Mouse (Mus musculus) C2C12 (cell line): ENCODE data around the gene Rnls. TPM values are rescaled to one million over a fixed set of nuclear protein-coding genes. Genes with fewer than 3 reads are reported as not detected.
A peak's percentile ranks its signal among the peaks of the same experiment; 100 is the strongest.
"Not testable (repeated sequence)": the region's sequence is repeated elsewhere in the genome, so short reads cannot be mapped to it uniquely, and the experiment has no call there.

Experiments
- H3K27me3 ChIP-seq: one replicate; pipeline ENCODE4 v1.6.1; 2011; ENCODE audit not compliant: control insufficient read depth, insufficient read depth, insufficient read length
- H3K36me3 ChIP-seq: one replicate; pipeline ENCODE4 v1.6.1; 2011; ENCODE audit not compliant: control insufficient read depth, insufficient read depth
- H3K4me3 ChIP-seq: one replicate; pipeline ENCODE4 v1.5.1; 2011; ENCODE audit warnings: mild to moderate bottlenecking, control low read depth; ENCODE audit not compliant: poor library complexity, insufficient read depth, severe bottlenecking
- H3K79me2 ChIP-seq: one replicate; pipeline ENCODE4 v1.6.1; 2011; ENCODE audit not compliant: control insufficient read depth, insufficient read depth
- H3K79me3 ChIP-seq: one replicate; pipeline ENCODE4 v1.6.1; 2011; ENCODE audit warnings: low read depth, control low read depth
- H3ac ChIP-seq: one replicate; pipeline ENCODE3; 2011; ENCODE audit warnings: low read depth; ENCODE audit not compliant: control insufficient read depth, insufficient read length
- CEBPB ChIP-seq: IDR thresholded peaks from one replicate; pipeline ENCODE4 v1.6.1; 2011; ENCODE audit warnings: low read depth, mild to moderate bottlenecking, control low read depth, moderate library complexity
- CTCF ChIP-seq: IDR thresholded peaks from one replicate; pipeline ENCODE4 v1.5.1; 2011; ENCODE audit not compliant: control insufficient read depth, insufficient read depth, insufficient read length
- FOSL1 ChIP-seq: IDR thresholded peaks from one replicate; pipeline ENCODE4 v1.8.0; 2011; ENCODE audit warnings: mild to moderate bottlenecking, low read length; ENCODE audit not compliant: poor library complexity, insufficient read depth, severe bottlenecking
- MAX ChIP-seq: IDR thresholded peaks from one replicate; pipeline ENCODE4 v1.6.1; 2011; ENCODE audit warnings: mild to moderate bottlenecking, control low read depth
- MYOD1 ChIP-seq: IDR thresholded peaks from one replicate; pipeline ENCODE4 v1.6.1; 2011; ENCODE audit warnings: low read depth; ENCODE audit not compliant: control insufficient read depth, insufficient read length
- MYOG ChIP-seq: IDR thresholded peaks from one replicate; pipeline ENCODE4 v1.6.1; 2011; ENCODE audit not compliant: control insufficient read depth, insufficient read length; ENCODE audit errors: extremely low read depth
- USF1 ChIP-seq: IDR thresholded peaks from one replicate; pipeline ENCODE4 v1.6.1; 2011; ENCODE audit warnings: low read depth, mild to moderate bottlenecking, control low read depth, moderate library complexity
- long read RNA-seq, 2 experiments: library from polyadenylated mRNA; unstranded; transcript quantifications; one replicate each; pipeline ENCODE4 v2.0.0; 2019 to 2020
- polyA plus RNA-seq: library from polyadenylated mRNA; unstranded; fragments of >200 nt; fragmentation: generic; extraction: Trizol; gene quantifications from one replicate; pipeline ENCODE4 v1.2.1, GENCODE M21; 2012; ENCODE audit warnings: missing spikeins

The Rnls gene
- polyA plus RNA-seq, result 0.99 TPM
- long read RNA-seq, experiment 1, partial matches to known transcripts, result 0 of 4 reads
- long read RNA-seq, experiment 1, other reads (novel, unspliced or antisense), result 0 of 4 reads
- long read RNA-seq, experiment 2, partial matches to known transcripts, result 1 of 6 reads
- long read RNA-seq, experiment 2, other reads (novel, unspliced or antisense), result 1 of 6 reads

- H3K36me3 ChIP-seq, result no peaks in the 10 kb centered on the region
- TF ChIP-seq MAX, result peak; percentile 11
- TF ChIP-seq USF1, result peak; percentile 93
- no peak for TF ChIP-seq FOSL1
- peak within 1 kb of the TSS; percentile 60 for H3ac ChIP-seq
- H3K4me3 ChIP-seq, result peak within 1 kb of the TSS; percentile 30
- H3K79me2 ChIP-seq, result no peaks in the 10 kb centered on the region
- H3K79me3 ChIP-seq, result no peaks in the 10 kb centered on the region
- no peaks in the 10 kb centered on the region for H3K27me3 ChIP-seq
Measured at GRCm38 (mm10) chr19:33391651-33392382, at the start of gene Rnls. Gene Rnls, minus strand, starts transcription at chr19:33392295.

- Histone ChIP-seq H3K79me3 (no peaks in the 10 kb centered on the region), H3K4me3 (no peak overlapping the region), H3K79me2 (no peaks in the 10 kb centered on the region), H3K36me3 (no peaks in the 10 kb centered on the region), H3K27me3 (no peaks in the 10 kb centered on the region), H3ac (no peak overlapping the region)
- TF ChIP-seq FOSL1, result no peak
- no peak for TF ChIP-seq MYOD1
- TF ChIP-seq USF1, result no peak
- TF ChIP-seq MAX, result no peak
- TF ChIP-seq MYOG, result no peak
- TF ChIP-seq CEBPB, result no peak
- TF ChIP-seq CTCF, result no peak
Measured at GRCm38 (mm10) chr19:33429457-33429856, 37.4 kb upstream of the Rnls start.

- not testable (repeated sequence) for H3ac ChIP-seq, H3K79me2 ChIP-seq, H3K4me3 ChIP-seq, H3K36me3 ChIP-seq, H3K79me3 ChIP-seq, H3K27me3 ChIP-seq
Measured at GRCm38 (mm10) chr19:33419368-33419767, 27.3 kb upstream of the Rnls start.

GRCm38 (mm10) chr19:33380825-33381224 lies 11.3 kb downstream of the Rnls start:
- Histone ChIP-seq H3K79me2 (no peaks in the 10 kb centered on the region), H3K36me3 (no peaks in the 10 kb centered on the region), H3K79me3 (no peaks in the 10 kb centered on the region), H3K27me3 (no peaks in the 10 kb centered on the region), H3ac (no peak overlapping the region), H3K4me3 (no peak overlapping the region)
- TF ChIP-seq MYOG (no peak), CEBPB (no peak), MYOD1 (no peak), CTCF (no peak), USF1 (no peak), MAX (no peak), FOSL1 (no peak)

- no peak overlapping the region for H3K4me3 ChIP-seq
- H3K79me3 ChIP-seq, result no peaks in the 10 kb centered on the region
- H3K36me3 ChIP-seq, result no peaks in the 10 kb centered on the region
- TF ChIP-seq MYOD1, result no peak
- no peak for TF ChIP-seq MAX
- TF ChIP-seq USF1, result no peak
- TF ChIP-seq FOSL1, result no peak
- TF ChIP-seq CEBPB, result no peak
- TF ChIP-seq CTCF, result no peak
- TF ChIP-seq MYOG, result no peak
- H3K79me2 ChIP-seq, result no peaks in the 10 kb centered on the region
- no peak overlapping the region for H3ac ChIP-seq
- no peaks in the 10 kb centered on the region for H3K27me3 ChIP-seq
Measured at GRCm38 (mm10) chr19:33380386-33380785, 11.7 kb downstream of the Rnls start.

GRCm38 (mm10) chr19:33368808-33369207 lies 23.3 kb downstream of the Rnls start:
- H3K36me3 ChIP-seq, result no peaks in the 10 kb centered on the region
- TF ChIP-seq MYOG (no peak), USF1 (no peak), MAX (no peak), FOSL1 (no peak)
- H3ac ChIP-seq, result no peak overlapping the region
- no peaks in the 10 kb centered on the region for H3K79me2 ChIP-seq
- no peaks in the 10 kb centered on the region for H3K27me3 ChIP-seq
- H3K4me3 ChIP-seq, result no peak overlapping the region
- H3K79me3 ChIP-seq, result no peaks in the 10 kb centered on the region
